Mouse (Mus musculus) right cerebral cortex, postnatal 14 days (tissue): ENCODE data around the gene Ptger1.

Experiments used
- DNase-seq: peaks from one replicate; pipeline ENCODE4 v3.0.0; 2022

The Ptger1 gene

GRCm38 (mm10) chr8:83656484-83657246 is 9.8 kb upstream of the Ptger1 start:
- DNase-seq: no peak

DNA sequence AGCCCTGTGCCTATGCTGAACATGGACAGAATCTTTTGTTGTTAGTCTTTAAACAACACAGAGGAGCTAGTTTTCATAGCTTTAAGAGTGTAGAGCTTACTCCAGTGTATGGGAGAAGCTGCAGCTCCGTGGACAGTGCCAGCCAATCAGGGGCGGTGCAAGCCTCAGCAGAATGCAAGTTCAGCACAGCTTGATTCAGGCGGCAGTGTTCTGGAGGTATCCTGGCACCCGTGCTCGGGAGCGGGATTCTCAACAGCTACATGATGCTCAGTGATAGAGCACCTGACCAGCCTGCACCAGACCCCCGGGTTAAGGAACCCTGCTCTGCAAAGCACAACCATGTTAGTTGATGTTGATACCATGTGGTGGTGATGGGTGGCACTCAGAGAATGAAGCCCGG is 5.9 kb upstream of the Ptger1 start:
- no peak for DNase-seq

DNA sequence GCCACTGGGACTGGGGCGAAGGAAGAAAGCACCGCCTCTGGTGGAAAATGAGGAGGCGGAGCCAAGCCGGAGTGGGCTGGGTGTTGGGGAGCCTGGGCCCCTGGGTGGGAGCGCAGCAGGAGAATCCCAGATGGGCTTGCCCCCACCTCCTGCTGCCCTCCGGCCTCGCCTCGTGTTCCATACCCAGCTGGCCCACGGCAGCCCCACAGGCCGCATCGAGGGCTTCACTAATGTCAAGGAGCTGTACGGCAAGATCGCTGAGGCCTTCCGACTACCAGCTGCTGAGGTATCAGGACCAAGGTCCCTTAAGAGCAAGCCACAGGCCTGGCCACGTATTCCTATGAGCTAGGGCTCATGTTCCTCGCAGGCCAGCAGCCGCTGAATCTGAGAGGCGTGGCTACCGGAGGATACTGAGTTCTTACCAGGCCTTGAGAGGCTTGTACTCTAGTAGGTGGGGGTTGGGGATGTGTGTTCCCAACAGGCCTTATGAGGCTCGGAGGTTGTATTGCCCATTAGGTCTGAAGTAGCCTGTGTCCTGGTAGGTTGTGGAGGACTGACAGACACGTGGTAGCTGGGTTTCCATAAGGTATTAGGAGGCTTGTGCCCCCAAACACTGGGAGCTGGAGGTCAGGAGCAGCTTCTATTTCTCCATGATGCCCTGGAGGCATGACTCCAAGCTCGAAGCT is 5.3 kb upstream of the Ptger1 start:
- DNase-seq: no peak

DNA sequence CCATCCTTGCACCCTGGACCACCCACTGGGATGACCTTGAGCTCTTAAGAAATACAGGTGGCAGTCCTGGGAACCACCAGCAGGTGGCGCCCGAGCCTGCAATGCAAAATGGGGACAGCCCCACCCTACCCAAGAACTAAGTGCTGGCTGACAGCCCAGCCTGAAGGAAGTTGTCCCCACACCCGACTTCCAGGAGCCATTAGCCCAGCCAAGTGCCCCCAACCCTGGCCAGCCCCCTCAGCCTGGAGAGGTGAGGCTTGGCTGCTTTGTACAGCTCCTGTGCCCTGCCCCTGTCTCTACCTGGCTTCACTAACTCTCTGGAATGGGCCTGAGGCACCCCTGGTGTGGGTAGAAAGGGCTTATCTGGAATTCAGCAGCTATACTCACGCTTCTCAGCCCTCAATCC is 4.1 kb upstream of the Ptger1 start:
- peak; percentile 93 for DNase-seq

DNA sequence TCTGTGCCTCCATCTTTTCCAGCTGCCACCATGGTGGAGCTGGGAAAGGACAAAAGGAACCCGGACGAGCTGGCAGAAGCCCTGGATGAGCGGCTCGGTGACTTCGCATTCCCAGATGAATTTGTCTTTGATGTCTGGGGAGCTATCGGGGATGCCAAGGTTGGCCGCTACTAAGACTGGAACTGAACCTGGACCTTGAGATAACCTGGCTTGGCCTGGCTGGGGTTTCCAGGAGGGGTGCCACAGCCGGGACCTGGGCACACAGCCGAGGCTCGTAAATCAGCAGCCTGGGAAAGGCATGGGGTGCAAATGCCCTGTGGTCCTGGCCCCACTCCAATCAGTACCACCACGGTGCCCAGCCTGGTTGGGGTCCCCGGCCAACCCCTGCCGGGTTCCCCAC is 2.4 kb upstream of the Ptger1 start:
- DNase-seq: no peak

- no peak for DNase-seq
These were observed 1.4 kb upstream of the Ptger1 start for GRCm38 (mm10) chr8:83664931-83665625.

DNA sequence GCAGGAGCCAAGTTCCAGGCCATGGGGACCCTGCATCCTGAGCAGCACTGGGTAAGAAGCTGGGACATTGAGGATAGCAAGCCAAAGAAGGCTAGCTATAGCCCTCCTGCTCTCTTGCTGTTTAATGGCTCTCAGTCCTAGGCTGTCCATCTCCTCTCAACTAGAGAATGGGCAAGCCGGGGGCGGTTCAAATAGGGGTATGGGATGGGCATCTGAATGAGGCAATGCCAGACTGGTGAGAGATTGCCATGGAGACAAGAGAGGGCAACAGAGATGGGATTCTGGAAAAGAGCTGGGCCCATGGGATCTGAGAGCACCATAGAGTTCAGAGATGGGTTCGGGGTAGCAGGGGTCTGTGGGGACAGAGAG is 372 bp downstream of the Ptger1 start:
- no peak for DNase-seq

DNA sequence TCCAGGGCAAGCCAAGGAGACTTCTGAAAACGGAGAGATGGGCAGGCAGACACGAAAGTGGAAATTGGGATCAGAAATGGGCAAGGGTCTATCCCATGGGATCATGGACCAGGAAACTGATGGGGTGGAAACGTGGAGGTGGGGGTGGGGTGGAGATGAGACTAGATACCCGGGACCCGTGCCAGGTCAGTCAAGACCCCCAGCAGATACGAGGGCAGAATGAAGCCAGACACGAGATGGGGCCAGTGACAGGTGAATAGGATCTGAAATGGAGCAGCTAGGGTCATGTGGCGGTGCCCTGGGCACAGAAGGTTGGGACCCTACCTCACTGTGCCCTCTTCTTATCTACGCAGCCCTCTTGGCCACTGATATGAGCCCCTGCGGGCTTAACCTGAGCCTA is 1.0 kb downstream of the Ptger1 start:
- DNase-seq: no peak

GRCm38 (mm10) chr8:83668010-83668916 is 1.8 kb downstream of the Ptger1 start:
- DNase-seq: peak; percentile 73

- DNase-seq: no peak
These were observed 2.5 kb downstream of the Ptger1 start for GRCm38 (mm10) chr8:83669013-83669412.

DNA sequence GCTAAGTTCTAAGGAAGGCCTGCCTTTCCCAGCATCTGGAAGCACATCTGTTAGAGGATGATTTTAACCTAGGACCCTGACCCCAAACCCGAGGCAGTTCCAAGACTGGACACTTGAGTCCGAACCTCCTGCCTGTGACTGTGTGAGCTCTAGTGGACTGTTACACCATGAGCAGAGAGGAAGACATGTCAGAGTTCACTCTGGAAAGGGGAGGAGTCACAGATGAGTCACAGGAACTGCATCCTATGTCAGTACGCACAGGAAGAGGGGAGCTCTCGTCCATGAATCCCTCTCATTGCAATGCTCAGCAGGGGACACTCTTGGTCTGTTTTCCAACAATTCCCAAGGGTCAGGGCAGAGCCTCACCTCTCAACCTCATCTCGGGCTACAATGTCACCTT is 6.5 kb downstream of the Ptger1 start:
- no peak for DNase-seq

DNA sequence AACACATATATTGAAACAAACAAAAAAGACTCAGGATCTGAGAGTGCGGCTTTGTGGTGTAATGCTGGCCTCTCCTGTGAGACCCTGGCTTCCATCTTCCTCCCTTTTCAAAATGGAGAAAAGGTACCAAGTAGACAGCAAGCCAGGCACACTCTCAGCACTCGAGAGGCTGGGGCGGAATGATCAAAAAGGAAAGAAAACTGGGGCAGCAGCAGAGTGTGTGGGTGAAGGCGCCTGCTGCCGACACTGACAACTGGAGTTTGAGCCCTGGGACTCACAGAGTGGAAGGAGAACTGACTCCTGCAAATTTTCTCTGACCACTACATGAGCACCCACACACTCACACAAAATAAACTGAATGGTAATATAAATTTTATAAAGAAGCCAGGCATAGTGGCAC is 8.0 kb downstream of the Ptger1 start:
- DNase-seq: no peak

GRCm38 (mm10) chr8:83679866-83680265 is 13.4 kb downstream of the Ptger1 start:
- no peak for DNase-seq

DNA sequence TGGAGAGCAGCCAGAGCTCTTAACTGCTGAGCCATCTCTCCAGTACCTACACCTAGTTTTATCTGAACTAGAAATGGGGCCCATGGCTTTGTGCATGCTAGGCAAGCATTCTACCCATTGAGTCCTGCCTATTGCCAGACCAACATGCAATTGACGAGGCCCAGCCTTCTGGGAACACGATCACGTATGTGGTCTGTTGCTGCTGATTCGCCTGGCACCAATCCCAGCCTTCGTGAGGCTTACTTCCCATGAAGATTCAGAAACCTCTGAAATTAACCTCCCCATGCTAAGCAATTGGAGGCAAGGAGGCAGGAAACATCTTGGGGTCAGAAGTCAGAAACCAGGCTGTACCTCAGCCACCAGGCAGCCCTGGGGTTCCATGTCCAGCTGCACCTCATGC is 14.1 kb downstream of the Ptger1 start:
- no peak for DNase-seq

- DNase-seq: no peak
These were observed 14.6 kb downstream of the Ptger1 start for GRCm38 (mm10) chr8:83681099-83681498.

GRCm38 (mm10) chr8:83684517-83684916 is 18.0 kb downstream of the Ptger1 start:
- DNase-seq: no peak

GRCm38 (mm10) chr8:83689264-83689663 is 22.8 kb downstream of the Ptger1 start:
- no peak for DNase-seq

GRCm38 (mm10) chr8:83693609-83694236 is 27.2 kb downstream of the Ptger1 start:
- no peak for DNase-seq

DNA sequence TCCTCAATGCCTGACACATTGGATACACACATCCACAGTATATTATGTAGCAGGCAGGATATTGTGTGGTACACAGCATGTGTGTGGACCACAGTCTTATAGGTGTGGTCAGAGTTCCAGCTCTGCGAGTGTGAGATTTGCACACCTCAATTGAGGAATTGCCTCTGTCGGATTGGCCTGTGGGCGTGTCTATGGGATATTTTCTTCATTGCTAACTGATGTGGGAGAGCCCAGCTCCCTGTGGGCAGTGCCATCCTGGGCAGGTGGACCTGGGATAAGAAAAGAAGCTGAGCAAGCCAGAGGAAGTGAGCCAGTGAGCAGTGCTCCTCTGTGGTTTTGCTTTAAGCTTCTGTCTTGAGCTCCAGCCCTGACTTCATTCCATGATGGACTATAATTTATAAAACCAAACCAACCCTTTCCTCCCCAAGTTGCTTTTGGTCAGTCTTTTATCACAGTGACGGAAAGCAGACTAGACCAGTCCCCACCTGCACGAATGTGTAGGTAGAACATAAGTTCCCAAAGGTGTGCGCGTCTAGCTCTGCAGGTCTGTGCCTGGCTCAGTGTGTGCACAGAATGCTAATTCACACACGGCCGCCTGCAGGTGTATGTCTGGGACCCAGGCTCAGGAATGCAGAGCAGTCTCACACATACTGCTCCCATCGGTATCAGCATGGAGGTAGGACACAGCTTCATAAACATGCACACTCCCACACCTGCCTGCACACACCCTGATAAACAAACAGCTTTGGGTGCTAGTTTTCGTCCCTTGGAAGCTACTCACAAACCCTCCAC is 28.1 kb downstream of the Ptger1 start:
- DNase-seq: no peak

DNA sequence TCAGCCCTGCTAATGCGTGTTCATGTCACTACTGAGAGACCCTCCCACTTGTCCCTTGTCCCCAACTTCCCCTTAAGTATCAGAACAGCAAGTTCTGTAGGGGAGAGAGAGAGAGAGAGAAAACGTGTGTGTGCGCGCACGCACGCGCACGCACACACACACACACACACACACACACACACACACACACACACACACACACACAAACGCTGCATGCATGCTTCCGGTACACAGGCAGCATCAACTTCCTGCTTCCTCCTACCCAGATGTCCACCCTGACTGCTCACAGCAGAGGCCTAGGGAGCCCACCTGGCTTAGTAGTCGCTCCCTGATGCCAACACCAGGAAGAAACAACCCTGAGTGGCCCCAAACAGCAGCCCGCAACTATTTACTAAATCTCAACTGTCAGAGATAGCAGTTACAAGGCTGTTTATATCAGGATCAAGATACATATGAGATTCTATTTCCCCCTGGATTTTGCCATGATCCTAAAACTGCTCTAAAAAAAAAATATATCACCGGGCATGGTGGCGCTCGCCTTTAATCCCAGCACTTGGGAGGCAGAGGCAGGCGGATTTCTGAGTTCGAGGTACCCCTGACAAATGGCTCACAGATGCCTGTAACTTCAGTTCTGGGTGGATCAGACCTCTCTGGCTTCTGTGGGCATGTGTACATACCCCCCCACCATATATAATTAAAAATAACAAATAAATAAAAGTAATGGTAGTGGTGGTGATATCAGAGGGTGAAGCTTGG is 29.1 kb downstream of the Ptger1 start:
- DNase-seq: no peak
